Mouse (Mus musculus) midbrain, embryonic 10.5 days (tissue): ENCODE data around the gene Wdr83. TPM values are rescaled to one million over a fixed set of nuclear protein-coding genes. Genes with fewer than 3 reads are reported as not detected.
A peak's percentile ranks its signal among the peaks of the same experiment; 100 is the strongest.

Source experiments
- DNase-seq: peaks from one replicate; pipeline ENCODE4 v3.0.0-alpha.2; 2017; ENCODE audit warnings: low spot score
- H3K27ac ChIP-seq: fragments of 300-500 bp; sonication (generic); replicated peaks from 2 replicates; pipeline ENCODE4 v1.5.1; 2016; ENCODE audit warnings: mild to moderate bottlenecking
- H3K27me3 ChIP-seq: fragments of 300-500 bp; sonication (generic); 2 replicates; pipeline ENCODE4 v1.6.1; 2016; ENCODE audit warnings: low read depth, mild to moderate bottlenecking; ENCODE audit not compliant: poor library complexity, severe bottlenecking
- H3K36me3 ChIP-seq: fragments of 300-500 bp; sonication (generic); 2 replicates; pipeline ENCODE4 v1.6.1; 2016; ENCODE audit warnings: mild to moderate bottlenecking, moderate library complexity
- H3K4me1 ChIP-seq: fragments of 300-500 bp; sonication (generic); 2 replicates; pipeline ENCODE4 v1.6.1; 2016
- H3K4me3 ChIP-seq: fragments of 300-500 bp; sonication (generic); 2 replicates; pipeline ENCODE4 v1.5.1; 2016; ENCODE audit warnings: mild to moderate bottlenecking, moderate library complexity
- H3K9me3 ChIP-seq: fragments of 300-500 bp; sonication (generic); replicated peaks from 2 replicates; pipeline ENCODE4 v1.6.1; 2016; ENCODE audit warnings: mild to moderate bottlenecking
- WGBS: fragments of 180-500 bp; shearing (Covaris S2); methylation state at CpG from one replicate; pipeline ENCODE4 v1.1.7; 2016; 5-methylcytosine and 5-hydroxymethylcytosine counted together
- microRNA-seq: library from miRNA; unstranded; fragments of <30 nt; microRNA quantifications from one replicate; pipeline ENCODE4, GENCODE M21; 2017
- polyA plus RNA-seq: library from polyadenylated mRNA; unstranded; fragments of >200 nt; fragmentation: Nextera tagmentation; extraction: Ambion mirVana; gene quantifications from 2 replicates; pipeline ENCODE4 v1.2.1, GENCODE M21; 2016

The Wdr83 gene
- polyA plus RNA-seq, 1 experiment from 2014 or later: 61.2 TPM

- 7% methylated on average over 30 of the region's 30 CpGs for WGBS
- H3K4me3 ChIP-seq: peak within 1 kb of the TSS; percentile 83
- H3K9me3 ChIP-seq: no peaks in the 10 kb centered on the region
- peaks cover 57% of the 10 kb centered on the region for H3K36me3 ChIP-seq
- peak within 1 kb of the TSS; percentile 98 for H3K27ac ChIP-seq
- H3K27me3 ChIP-seq: no peaks in the 10 kb centered on the region
- DNase-seq: peak; percentile 88
- peaks cover 44% of the 10 kb centered on the region for H3K4me1 ChIP-seq
Observed at GRCm38 (mm10) chr8:85025098-85025932, 55.8 kb downstream of the Wdr83 start, which contains the start of gene Asna1. Gene Asna1 (minus strand): TSS chr8:85025281.

Small RNA genes within 50 kb of the gene (microRNA-seq; reads per million reads assigned to microRNA genes)
- gene Gm23388: 15.0 reads per million, percentile 28 among the genes with 10 or more reads in this experiment
- 2.7 reads per million for gene Mir7070

Other genes starting within 250 kb of the Wdr83 start
- 46.3 and 47.2 TPM in 2 replicates for gene Gadd45gip1, start 249.8 kb downstream of the Wdr83 start, polyA plus RNA-seq
- 124 and 131 TPM in 2 replicates for gene Rad23a, start 240.6 kb downstream of the Wdr83 start, polyA plus RNA-seq
- 723 and 798 TPM in 2 replicates for gene Calr, start 234.4 kb downstream of the Wdr83 start, polyA plus RNA-seq
- 133 and 139 TPM in 2 replicates for gene Farsa, start 224.3 kb downstream of the Wdr83 start, polyA plus RNA-seq
- 64.7 and 71.7 TPM in 2 replicates for gene Syce2, start 209.2 kb downstream of the Wdr83 start, polyA plus RNA-seq
- gene Gcdh, start 187.4 kb downstream of the Wdr83 start, polyA plus RNA-seq: 37.3 and 39.6 TPM in 2 replicates
- gene Klf1, start 179.4 kb downstream of the Wdr83 start, polyA plus RNA-seq: 14.8 and 19.7 TPM in 2 replicates
- 6.6 and 7.5 TPM in 2 replicates for gene Dnase2a, start 172.7 kb downstream of the Wdr83 start, polyA plus RNA-seq
- gene Mast1, start 143.9 kb downstream of the Wdr83 start, polyA plus RNA-seq: 3.2 and 8.4 TPM in 2 replicates
- 0.62 and 1.2 TPM in 2 replicates for gene Rtbdn, start 134.3 kb downstream of the Wdr83 start, polyA plus RNA-seq
- not detected in 2 replicates for gene Gm49661, start 111.9 kb downstream of the Wdr83 start, polyA plus RNA-seq
- 1,203 and 1,278 TPM in 2 replicates for gene Prdx2, start 111.7 kb downstream of the Wdr83 start, polyA plus RNA-seq
- gene Rnaseh2a, start 111.5 kb downstream of the Wdr83 start, polyA plus RNA-seq: 136 and 158 TPM in 2 replicates
- gene Junb, start 102.6 kb downstream of the Wdr83 start, polyA plus RNA-seq: 5.0 and 5.4 TPM in 2 replicates
- 18.2 and 18.4 TPM in 2 replicates for gene Hook2, start 90.7 kb downstream of the Wdr83 start, polyA plus RNA-seq
- not detected in 2 replicates for gene Best2, start 66.8 kb downstream of the Wdr83 start, polyA plus RNA-seq
- 160 and 164 TPM in 2 replicates for gene Asna1, start 56.0 kb downstream of the Wdr83 start, polyA plus RNA-seq
- 140 and 146 TPM in 2 replicates for gene Trir, start 54.5 kb downstream of the Wdr83 start, polyA plus RNA-seq
- gene Tnpo2, start 44.4 kb downstream of the Wdr83 start, polyA plus RNA-seq: 28.6 and 34.9 TPM in 2 replicates
- 25.5 and 32.3 TPM in 2 replicates for gene Fbxw9, start 21.3 kb downstream of the Wdr83 start, polyA plus RNA-seq
- gene Gm5741, start 13.3 kb downstream of the Wdr83 start, polyA plus RNA-seq: 0.91 and 1.1 TPM in 2 replicates
- 70.8 and 71.8 TPM in 2 replicates for gene Dhps, start 9.5 kb downstream of the Wdr83 start, polyA plus RNA-seq
- 133 and 142 TPM in 2 replicates for gene Wdr83os, start 566 bp downstream of the Wdr83 start, polyA plus RNA-seq
- 23.5 and 23.7 TPM in 2 replicates for gene Man2b1, start 2.0 kb upstream of the Wdr83 start, polyA plus RNA-seq
- 0.81 and 1.5 TPM in 2 replicates for gene Zfp791, start 41.8 kb upstream of the Wdr83 start, polyA plus RNA-seq
- not detected in 2 replicates for gene Cks1brt, start 70.6 kb upstream of the Wdr83 start, polyA plus RNA-seq
- gene Olfr371, start 144.7 kb upstream of the Wdr83 start, polyA plus RNA-seq: not detected in 2 replicates
- gene Orc6, start 218.3 kb upstream of the Wdr83 start, polyA plus RNA-seq: 145 and 157 TPM in 2 replicates
- gene Vps35, start 218.5 kb upstream of the Wdr83 start, polyA plus RNA-seq: 159 and 163 TPM in 2 replicates